Mouse (Mus musculus) forebrain, embryonic 10.5 days (tissue): ENCODE data around the gene Ttll8. TPM values are rescaled to one million over a fixed set of nuclear protein-coding genes. Genes with fewer than 3 reads are reported as not detected.

Experiments used
- DNase-seq: peaks from one replicate; pipeline ENCODE4 v3.0.0-alpha.2; 2017; ENCODE audit warnings: low spot score; ENCODE audit errors: extremely low spot score
- H3K27ac ChIP-seq: fragments of 300-500 bp; sonication (generic); 2 replicates; pipeline ENCODE4 v1.5.1; 2016; ENCODE audit warnings: mild to moderate bottlenecking
- H3K27me3 ChIP-seq: fragments of 300-500 bp; sonication (generic); 2 replicates; pipeline ENCODE4 v1.6.1; 2016; ENCODE audit warnings: mild to moderate bottlenecking; ENCODE audit not compliant: poor library complexity, severe bottlenecking
- H3K36me3 ChIP-seq: fragments of 300-500 bp; sonication (generic); replicated peaks from 2 replicates; pipeline ENCODE4 v1.6.1; 2016; ENCODE audit warnings: mild to moderate bottlenecking, moderate library complexity
- H3K4me1 ChIP-seq: fragments of 300-500 bp; sonication (generic); 2 replicates; pipeline ENCODE4 v1.6.1; 2016
- H3K4me3 ChIP-seq: fragments of 300-500 bp; sonication (generic); 2 replicates; pipeline ENCODE4 v1.5.1; 2016; ENCODE audit warnings: mild to moderate bottlenecking, moderate library complexity
- H3K9me3 ChIP-seq: fragments of 300-500 bp; sonication (generic); 2 replicates; pipeline ENCODE4 v1.6.1; 2016; ENCODE audit warnings: mild to moderate bottlenecking, moderate library complexity
- WGBS: fragments of 180-500 bp; shearing (Covaris S2); methylation state at CpG from one replicate; pipeline ENCODE4 v1.1.7; 2016; 5-methylcytosine and 5-hydroxymethylcytosine counted together
- polyA plus RNA-seq: library from polyadenylated mRNA; unstranded; fragments of >200 nt; fragmentation: Nextera tagmentation; extraction: Ambion mirVana; gene quantifications from 2 replicates; pipeline ENCODE4 v1.2.1, GENCODE M21; 2016

Ttll8 gene
- polyA plus RNA-seq, 1 experiment from 2014 or later, result not detected

- Histone ChIP-seq H3K9me3 (no peaks in the 10 kb centered on the region), H3K27me3 (no peaks in the 10 kb centered on the region), H3K27ac (no peak overlapping the region), H3K36me3 (no peaks in the 10 kb centered on the region), H3K4me3 (no peak overlapping the region), H3K4me1 (no peaks in the 10 kb centered on the region)
- no peak for DNase-seq
- 96% methylated on average over 8 of the region's 8 CpGs for WGBS
Measured at GRCm38 (mm10) chr15:88917126-88917525, 37.1 kb downstream of the Ttll8 start.

DNA sequence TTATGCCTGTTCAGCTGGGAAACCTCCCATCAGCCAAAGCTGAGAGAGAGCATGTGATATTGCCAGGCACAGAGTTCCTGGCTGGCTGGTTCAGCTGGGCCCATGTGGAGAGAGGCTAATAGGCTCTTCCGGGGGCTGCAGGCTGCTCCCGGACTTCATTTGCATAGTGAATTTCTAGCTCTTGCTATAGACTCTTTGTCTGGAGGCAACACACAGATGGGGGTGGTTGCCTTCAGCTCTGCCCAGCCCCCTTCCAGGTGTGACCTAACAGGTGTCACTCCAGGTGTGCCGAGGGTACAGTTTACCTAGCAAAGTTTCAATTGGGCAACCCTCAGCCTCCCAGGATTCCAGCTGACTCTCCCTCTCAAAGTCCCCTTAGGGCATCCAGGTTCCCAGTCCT lies 37.9 kb downstream of the Ttll8 start:
- Histone ChIP-seq H3K9me3 (no peaks in the 10 kb centered on the region), H3K27ac (no peak overlapping the region), H3K4me3 (no peak overlapping the region), H3K36me3 (no peaks in the 10 kb centered on the region), H3K27me3 (no peaks in the 10 kb centered on the region), H3K4me1 (no peaks in the 10 kb centered on the region)
- DNase-seq, result no peak
- WGBS, result 61% methylated on average over 3 of the region's 3 CpGs

- no peak for DNase-seq
- Histone ChIP-seq H3K9me3 (no peaks in the 10 kb centered on the region), H3K36me3 (no peaks in the 10 kb centered on the region), H3K4me3 (no peak overlapping the region), H3K27ac (no peak overlapping the region), H3K27me3 (no peaks in the 10 kb centered on the region), H3K4me1 (no peaks in the 10 kb centered on the region)
- 93% methylated on average over 7 of the region's 7 CpGs for WGBS
Measured at GRCm38 (mm10) chr15:88915046-88915445, 39.2 kb downstream of the Ttll8 start.

DNA sequence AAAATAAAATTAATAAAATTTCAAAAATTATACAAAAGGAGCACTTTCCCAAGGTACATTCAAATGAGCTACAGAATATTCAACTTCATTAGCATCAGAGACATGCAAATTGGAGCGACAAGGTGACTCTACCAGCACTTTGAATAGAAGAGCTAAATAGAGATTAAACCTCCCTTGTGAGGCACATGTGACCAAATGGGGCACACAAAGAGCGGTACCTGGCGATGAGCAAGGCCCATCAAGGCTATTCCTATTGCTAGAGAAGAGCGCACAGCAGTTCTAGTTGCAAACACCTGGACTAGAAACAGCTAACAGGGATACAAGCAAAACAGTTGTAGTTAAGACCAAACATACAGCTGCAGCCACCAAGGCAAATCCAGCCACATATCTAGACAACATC lies 47.9 kb downstream of the Ttll8 start:
- WGBS, result 71% methylated on average over 4 of the region's 4 CpGs
- Histone ChIP-seq H3K27me3 (no peaks in the 10 kb centered on the region), H3K9me3 (no peaks in the 10 kb centered on the region), H3K36me3 (no peaks in the 10 kb centered on the region), H3K4me3 (no peak overlapping the region), H3K27ac (no peak overlapping the region), H3K4me1 (no peaks in the 10 kb centered on the region)
- no peak for DNase-seq

DNA sequence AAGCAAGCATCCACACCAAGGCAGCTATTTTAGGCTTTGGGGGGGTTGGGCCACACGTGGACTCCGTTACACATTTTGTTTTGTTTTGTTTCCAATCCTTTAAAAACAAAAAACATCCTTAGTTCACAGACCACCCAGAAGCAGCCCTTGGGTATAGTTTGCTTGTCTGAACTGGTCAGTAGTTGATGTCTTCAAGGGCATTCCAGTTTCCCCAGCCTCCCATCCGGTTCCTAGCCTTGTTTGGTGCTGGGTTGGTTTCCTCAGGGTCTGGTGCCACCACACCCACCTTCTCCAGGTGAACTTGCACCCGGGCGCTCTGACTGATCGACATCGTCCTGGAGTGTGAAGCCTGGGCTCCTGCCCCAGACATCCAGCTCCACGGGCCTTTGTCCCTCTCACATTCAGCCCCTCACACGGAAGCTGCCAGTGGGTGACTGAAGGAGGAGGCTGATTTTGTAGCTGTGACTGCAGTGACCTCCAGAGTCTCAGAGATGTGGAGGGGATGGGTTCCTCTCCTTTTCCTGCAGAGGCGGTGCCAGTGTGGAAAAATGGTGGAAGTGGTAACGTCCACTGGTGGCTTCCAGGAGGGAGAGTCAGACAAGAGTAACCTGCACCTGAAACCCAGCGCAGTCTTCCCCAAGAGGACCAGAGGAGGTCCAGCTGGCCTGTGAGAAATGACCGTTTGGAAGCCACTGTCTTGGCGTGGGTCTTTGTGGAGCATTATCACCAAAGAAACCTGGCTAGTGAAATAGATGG lies 50.0 kb downstream of the Ttll8 start:
- H3K27me3 ChIP-seq, result no peaks in the 10 kb centered on the region
- WGBS, result 82% methylated on average over 14 of the region's 14 CpGs

DNA sequence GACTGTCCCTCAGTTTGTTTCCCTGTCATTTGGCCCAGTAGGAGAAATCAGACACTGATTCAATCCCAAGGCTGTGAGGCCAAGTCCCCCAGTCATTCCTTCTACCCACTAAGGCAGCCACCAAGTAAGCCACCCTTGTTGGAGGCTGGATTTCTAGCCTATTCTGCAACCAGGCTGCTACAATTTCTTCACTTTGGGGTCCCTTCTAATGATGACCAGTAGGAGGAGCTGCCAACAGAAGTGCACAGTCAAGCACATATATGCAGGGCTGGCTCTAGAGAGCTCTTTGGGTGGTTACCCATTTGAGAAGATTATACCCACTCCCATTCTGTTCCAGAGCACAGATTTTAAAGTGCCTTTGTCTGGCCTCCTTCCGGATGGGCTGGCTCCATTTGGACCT lies 51.1 kb downstream of the Ttll8 start:
- H3K4me1 ChIP-seq, result no peaks in the 10 kb centered on the region
- no peaks in the 10 kb centered on the region for H3K9me3 ChIP-seq
- H3K4me3 ChIP-seq, result no peak overlapping the region
- no peaks in the 10 kb centered on the region for H3K27me3 ChIP-seq
- no peak for DNase-seq
- H3K36me3 ChIP-seq, result no peaks in the 10 kb centered on the region
- H3K27ac ChIP-seq, result no peak overlapping the region
- WGBS, result 89% methylated on average over 1 of the region's 1 CpGs

More for the DNA sequence above, 50.0 kb downstream of the Ttll8 start:
- Histone ChIP-seq H3K4me3 (no peak overlapping the region), H3K36me3 (no peaks in the 10 kb centered on the region), H3K27ac (no peak overlapping the region), H3K9me3 (no peaks in the 10 kb centered on the region), H3K4me1 (no peaks in the 10 kb centered on the region)
- DNase-seq, result no peak

- WGBS, result 91% methylated on average over 15 of the region's 15 CpGs
- H3K27me3 ChIP-seq, result no peaks in the 10 kb centered on the region
- H3K4me3 ChIP-seq, result no peak overlapping the region
Measured at GRCm38 (mm10) chr15:88902200-88902875, 51.9 kb downstream of the Ttll8 start.

DNA sequence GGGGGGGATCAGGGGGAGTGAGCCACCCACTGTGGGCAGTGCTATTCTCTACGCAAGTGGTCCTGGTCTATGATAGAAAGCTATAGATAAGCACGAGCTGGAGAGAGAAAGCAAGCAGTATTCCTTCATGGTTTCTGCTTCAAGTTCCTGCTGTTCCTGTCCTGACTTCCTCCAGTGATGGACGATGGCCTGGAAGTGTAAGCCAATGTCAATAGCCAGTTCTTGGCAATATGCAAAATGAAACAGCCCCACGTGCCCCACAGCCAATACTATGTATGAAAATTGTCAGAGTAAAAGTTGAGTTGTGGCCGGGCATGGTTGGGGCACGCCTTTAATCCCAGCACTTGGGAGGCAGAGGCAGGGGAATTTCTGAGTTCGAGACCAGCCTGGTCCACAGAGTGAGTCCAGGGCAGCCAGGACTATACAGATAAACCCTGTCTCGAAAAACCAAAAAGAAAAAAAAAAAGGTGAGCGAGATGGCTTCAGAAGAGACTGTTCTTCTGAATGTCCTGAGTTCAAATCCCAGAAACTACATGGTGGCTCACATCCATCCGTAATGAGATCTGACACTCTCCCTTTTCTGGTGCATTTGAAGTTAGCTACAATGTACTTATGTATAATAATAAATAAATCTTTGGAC lies 57.8 kb downstream of the Ttll8 start:
- peaks cover 14% of the 10 kb centered on the region for H3K27me3 ChIP-seq
- no peaks in the 10 kb centered on the region for H3K36me3 ChIP-seq
- peaks cover 9% of the 10 kb centered on the region for H3K4me1 ChIP-seq
- no peaks in the 10 kb centered on the region for H3K9me3 ChIP-seq
- 88% methylated on average over 10 of the region's 10 CpGs for WGBS
- DNase-seq, result no peak
- H3K27ac ChIP-seq, result no peak overlapping the region
- no peak overlapping the region for H3K4me3 ChIP-seq

More at GRCm38 (mm10) chr15:88902200-88902875, 51.9 kb downstream of the Ttll8 start:
- no peaks in the 10 kb centered on the region for H3K36me3 ChIP-seq
- H3K4me1 ChIP-seq, result no peaks in the 10 kb centered on the region
- H3K27ac ChIP-seq, result no peak overlapping the region
- DNase-seq, result no peak
- H3K9me3 ChIP-seq, result no peaks in the 10 kb centered on the region

DNA sequence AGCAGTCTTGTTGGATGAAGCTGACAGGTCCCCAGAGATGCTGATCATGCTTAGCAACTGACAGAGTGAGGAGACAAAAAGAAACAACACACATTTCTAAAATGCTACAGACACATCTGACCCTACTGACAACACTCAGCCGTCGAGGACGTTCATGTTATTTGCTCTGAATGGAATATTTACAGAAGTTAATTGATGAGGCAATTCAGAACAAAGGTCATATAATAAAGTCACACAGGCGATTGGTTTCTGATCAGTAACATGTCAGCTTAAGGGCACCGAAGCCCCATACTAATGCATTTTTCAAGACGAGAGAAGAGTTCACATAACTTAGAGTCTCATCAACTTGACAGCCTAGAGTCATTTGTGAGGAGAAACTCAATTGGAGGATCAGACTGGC lies 58.3 kb downstream of the Ttll8 start:
- no peaks in the 10 kb centered on the region for H3K9me3 ChIP-seq
- 91% methylated on average over 6 of the region's 6 CpGs for WGBS
- no peak for DNase-seq
- peaks cover 14% of the 10 kb centered on the region for H3K27me3 ChIP-seq
- no peak overlapping the region for H3K4me3 ChIP-seq
- peaks cover 15% of the 10 kb centered on the region for H3K4me1 ChIP-seq
- no peaks in the 10 kb centered on the region for H3K36me3 ChIP-seq
- no peak overlapping the region for H3K27ac ChIP-seq

- Histone ChIP-seq H3K4me1 (peaks cover 22% of the 10 kb centered on the region), H3K36me3 (no peaks in the 10 kb centered on the region), H3K4me3 (no peak overlapping the region), H3K27ac (no peak overlapping the region), H3K9me3 (no peaks in the 10 kb centered on the region), H3K27me3 (peaks cover 22% of the 10 kb centered on the region)
- 67% methylated on average over 7 of the region's 7 CpGs for WGBS
- DNase-seq, result no peak
Measured at GRCm38 (mm10) chr15:88895119-88895518, 59.1 kb downstream of the Ttll8 start.

DNA sequence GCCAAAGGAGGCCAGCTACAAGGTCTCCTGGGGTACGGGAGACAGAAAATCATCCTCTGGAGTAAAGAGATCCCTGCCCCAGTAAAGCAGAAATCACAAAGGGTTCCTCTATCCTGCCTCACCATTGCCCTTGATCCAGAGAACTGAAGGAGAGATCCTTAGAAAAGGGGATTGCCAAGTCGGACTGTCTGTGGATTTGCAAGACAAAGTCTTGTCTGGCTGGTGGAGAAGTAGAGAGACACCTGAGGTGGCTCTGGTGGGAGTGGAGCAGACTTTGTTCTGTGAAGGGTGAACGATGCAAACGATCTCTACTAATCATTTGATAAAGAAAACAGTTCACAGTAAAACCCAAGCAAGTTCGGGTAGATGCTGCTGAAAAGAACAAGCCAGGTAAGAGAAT lies 61.3 kb downstream of the Ttll8 start:
- peaks cover 38% of the 10 kb centered on the region for H3K27me3 ChIP-seq
- no peaks in the 10 kb centered on the region for H3K9me3 ChIP-seq
- DNase-seq, result no peak
- H3K4me1 ChIP-seq, result peaks cover 26% of the 10 kb centered on the region
- WGBS, result 75% methylated on average over 5 of the region's 5 CpGs
- H3K27ac ChIP-seq, result no peak overlapping the region
- no peak overlapping the region for H3K4me3 ChIP-seq
- H3K36me3 ChIP-seq, result no peaks in the 10 kb centered on the region

DNA sequence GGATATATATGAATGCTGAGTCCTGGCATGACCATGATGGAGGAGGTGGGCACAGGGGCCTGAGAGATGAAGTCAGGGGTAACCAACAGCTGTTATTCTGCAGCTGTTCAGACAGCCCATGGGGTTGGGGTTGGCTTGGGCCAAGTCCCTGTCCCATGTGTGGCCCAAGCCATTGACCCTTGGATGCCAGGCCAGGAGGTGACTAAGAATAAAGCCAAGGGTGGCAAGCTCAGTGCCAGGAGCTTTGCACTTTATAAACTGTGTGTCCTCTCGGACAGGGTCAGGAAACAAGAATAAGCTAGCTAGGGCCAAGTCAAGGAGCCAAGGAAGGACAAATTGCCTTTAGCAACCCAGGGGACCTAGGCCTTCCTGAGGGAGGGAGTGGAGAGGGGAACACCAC lies 62.0 kb downstream of the Ttll8 start:
- no peak for DNase-seq
- Histone ChIP-seq H3K4me1 (peaks cover 26% of the 10 kb centered on the region), H3K27me3 (peaks cover 38% of the 10 kb centered on the region), H3K9me3 (no peaks in the 10 kb centered on the region), H3K36me3 (no peaks in the 10 kb centered on the region), H3K4me3 (no peak overlapping the region), H3K27ac (no peak overlapping the region)
- 84% methylated on average over 1 of the region's 1 CpGs for WGBS

DNA sequence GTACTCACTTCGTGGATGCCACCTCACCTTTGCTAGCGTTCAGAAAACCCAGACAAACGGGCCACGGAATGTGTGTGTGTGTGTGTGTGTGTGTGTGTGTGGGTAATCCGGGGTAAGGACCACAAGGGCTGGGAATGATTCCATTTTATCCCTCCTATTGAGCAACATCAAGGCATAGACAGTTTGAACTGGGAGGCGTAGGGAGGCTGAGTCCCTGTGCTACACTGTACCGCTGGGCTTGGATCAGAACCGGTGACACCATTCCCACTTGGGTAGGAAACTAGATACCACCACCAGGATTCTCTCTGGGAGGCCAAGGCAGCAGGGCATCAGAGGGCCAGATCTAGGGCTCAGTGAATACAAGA lies 62.6 kb downstream of the Ttll8 start:
- WGBS, result 78% methylated on average over 8 of the region's 8 CpGs
- Histone ChIP-seq H3K9me3 (no peaks in the 10 kb centered on the region), H3K36me3 (no peaks in the 10 kb centered on the region), H3K27me3 (peaks cover 38% of the 10 kb centered on the region), H3K4me1 (peaks cover 26% of the 10 kb centered on the region), H3K27ac (no peak overlapping the region), H3K4me3 (peak overlapping the region; percentile 65; the same call in 1 of the 2 replicates)
- no peak for DNase-seq
